Mouse (Mus musculus) stomach, embryonic 16.5 days (tissue): ENCODE measurements around the gene Ptpn9. TPM values are rescaled to one million over a fixed set of nuclear protein-coding genes. Genes with fewer than 3 reads are reported as not detected.
"Not testable (repeated sequence)": the region's sequence is repeated elsewhere in the genome, so short reads cannot be mapped to it uniquely, and the experiment has no call there.

Experiments
- ATAC-seq: fragments of 200-750 bp; cut with Nextera tagmentation; 2 replicates; pipeline ENCODE4 v1.8.0; 2017; ENCODE audit warnings: moderate number of reproducible peaks, moderate TSS enrichment; ENCODE audit not compliant: insufficient read depth, low FRiP score
- H3K27ac ChIP-seq: fragments of 300-500 bp; sonication (generic); 2 replicates; pipeline ENCODE4 v1.5.1; 2014; ENCODE audit warnings: low read length
- H3K27me3 ChIP-seq: fragments of 300-500 bp; sonication (generic); 2 replicates; pipeline ENCODE4 v1.6.1; 2014; ENCODE audit warnings: low read length, control low read depth, mixed read lengths; ENCODE audit not compliant: control insufficient read depth, insufficient read depth
- H3K36me3 ChIP-seq: fragments of 300-500 bp; sonication (generic); 2 replicates; pipeline ENCODE4 v1.6.1; 2014; ENCODE audit warnings: low read length; ENCODE audit not compliant: control insufficient read depth, insufficient read depth
- H3K4me1 ChIP-seq: fragments of 300-500 bp; sonication (generic); 2 replicates; pipeline ENCODE4 v1.6.1; 2014; ENCODE audit warnings: low read length, control low read depth, mixed read lengths; ENCODE audit not compliant: control insufficient read depth, insufficient read depth
- H3K4me2 ChIP-seq: fragments of 300-500 bp; sonication (generic); 2 replicates; pipeline ENCODE4 v1.6.1; 2014; ENCODE audit warnings: low read depth, low read length, mixed read lengths
- H3K4me3 ChIP-seq: fragments of 300-500 bp; sonication (generic); replicated peaks from 2 replicates; pipeline ENCODE4 v1.5.1; 2014; ENCODE audit warnings: mild to moderate bottlenecking, low read length
- H3K9ac ChIP-seq: fragments of 300-500 bp; sonication (generic); 2 replicates; pipeline ENCODE4 v1.6.1; 2014; ENCODE audit warnings: low read length
- H3K9me3 ChIP-seq: fragments of 300-500 bp; sonication (generic); replicated peaks from 2 replicates; pipeline ENCODE4 v1.6.1; 2016; ENCODE audit warnings: low read length, control low read depth; ENCODE audit not compliant: control insufficient read depth
- WGBS: fragments of 180-500 bp; shearing (Covaris S2); extraction: QIAGEN DNeasy Blood & Tissue Kit; methylation state at CpG from one replicate; pipeline ENCODE4 v1.1.7; 2014; 5-methylcytosine and 5-hydroxymethylcytosine counted together
- polyA plus RNA-seq: library from polyadenylated mRNA; unstranded; fragments of >200 nt; fragmentation: Nextera tagmentation; extraction: Ambion mirVana; gene quantifications from 2 replicates; pipeline ENCODE4 v1.2.1, GENCODE M21; 2015

The Ptpn9 gene
- polyA plus RNA-seq, result 14.2 and 15.1 TPM in 2 replicates

GRCm38 (mm10) chr9:56994286-56995197, at the start of gene Ptpn9:
Ptpn9 (plus strand) TSS chr9:56994923.
- Histone ChIP-seq H3K27me3 (no peaks in the 10 kb centered on the region), H3K9me3 (no peaks in the 10 kb centered on the region), H3K4me3 (peak within 1 kb of the TSS; percentile 86), H3K9ac (peak within 1 kb of the TSS; percentile 99), H3K36me3 (no peaks in the 10 kb centered on the region), H3K4me2 (peak within 1 kb of the TSS; percentile 81), H3K4me1 (peaks cover 6% of the 10 kb centered on the region), H3K27ac (peak within 1 kb of the TSS; percentile 96)
- peak; percentile 93 for ATAC-seq
- 2% methylated on average over 58 of the region's 62 CpGs for WGBS

GRCm38 (mm10) chr9:56947481-56947880, 47.2 kb upstream of the Ptpn9 start:
- 25% methylated on average over 3 of the region's 3 CpGs for WGBS
- not testable (repeated sequence) for H3K36me3 ChIP-seq, H3K27me3 ChIP-seq, H3K4me1 ChIP-seq, H3K9me3 ChIP-seq, H3K9ac ChIP-seq, H3K4me2 ChIP-seq, ATAC-seq, H3K4me3 ChIP-seq, H3K27ac ChIP-seq

- H3K9me3 ChIP-seq, H3K4me2 ChIP-seq, H3K4me3 ChIP-seq, H3K4me1 ChIP-seq, H3K27ac ChIP-seq, ATAC-seq, H3K36me3 ChIP-seq, H3K27me3 ChIP-seq, H3K9ac ChIP-seq: not testable (repeated sequence)
- WGBS, result 54% methylated on average over 5 of the region's 5 CpGs
Observed at GRCm38 (mm10) chr9:56948699-56949098, 46.0 kb upstream of the Ptpn9 start.

- no peak for ATAC-seq
- Histone ChIP-seq H3K4me3 (peak overlapping the region; percentile 34), H3K27me3 (no peaks in the 10 kb centered on the region), H3K9me3 (no peaks in the 10 kb centered on the region), H3K36me3 (no peaks in the 10 kb centered on the region), H3K4me2 (peak overlapping the region; percentile 53), H3K4me1 (peaks cover 8% of the 10 kb centered on the region; the same call in 1 of the 2 replicates), H3K9ac (peak overlapping the region; percentile 48; the same call in 1 of the 2 replicates), H3K27ac (no peak overlapping the region)
- WGBS, result 15% methylated on average over 13 of the region's 13 CpGs
Observed at GRCm38 (mm10) chr9:56949767-56950166, 45.0 kb upstream of the Ptpn9 start.

GRCm38 (mm10) chr9:56950414-56951400, 44.0 kb upstream of the Ptpn9 start, which contains the start of gene Snupn:
Snupn (plus strand) TSS chr9:56950878.
- WGBS, result under 1% methylated on average over 50 of the region's 50 CpGs
- no peaks in the 10 kb centered on the region for H3K36me3 ChIP-seq
- H3K4me3 ChIP-seq, result peak within 1 kb of the TSS; percentile 75
- H3K4me2 ChIP-seq, result peak within 1 kb of the TSS; percentile 64
- H3K4me1 ChIP-seq, result peaks cover 6% of the 10 kb centered on the region; the same call in 1 of the 2 replicates
- peak within 1 kb of the TSS; percentile 96 for H3K27ac ChIP-seq
- peak within 1 kb of the TSS; percentile 90 for H3K9ac ChIP-seq
- H3K27me3 ChIP-seq, result no peaks in the 10 kb centered on the region
- H3K9me3 ChIP-seq, result no peaks in the 10 kb centered on the region
- ATAC-seq, result peak; percentile 100

- Histone ChIP-seq H3K9me3 (no peaks in the 10 kb centered on the region), H3K4me2 (no peak overlapping the region), H3K4me1 (peaks cover 6% of the 10 kb centered on the region; the same call in 1 of the 2 replicates), H3K36me3 (no peaks in the 10 kb centered on the region), H3K27me3 (no peaks in the 10 kb centered on the region), H3K4me3 (no peak overlapping the region), H3K9ac (no peak overlapping the region), H3K27ac (no peak overlapping the region)
- no peak for ATAC-seq
- 95% methylated on average over 1 of the region's 1 CpGs for WGBS
Observed at GRCm38 (mm10) chr9:56953562-56953961, 41.2 kb upstream of the Ptpn9 start.

GRCm38 (mm10) chr9:56956966-56957675, 37.6 kb upstream of the Ptpn9 start:
- H3K4me1 ChIP-seq, result no peaks in the 10 kb centered on the region
- no peak overlapping the region for H3K9ac ChIP-seq
- no peaks in the 10 kb centered on the region for H3K9me3 ChIP-seq
- H3K4me3 ChIP-seq, result no peak overlapping the region
- H3K27ac ChIP-seq, result no peak overlapping the region
- ATAC-seq, result no peak
- 71% methylated on average over 7 of the region's 7 CpGs for WGBS
- no peaks in the 10 kb centered on the region for H3K27me3 ChIP-seq
- 0 out of 2 replicates have a peak, but pooled peaks cover 3% of the 10 kb centered on the region for H3K36me3 ChIP-seq
- no peak overlapping the region for H3K4me2 ChIP-seq

GRCm38 (mm10) chr9:56958689-56959088, 36.0 kb upstream of the Ptpn9 start:
- ATAC-seq, result no peak
- Histone ChIP-seq H3K27me3 (no peaks in the 10 kb centered on the region), H3K4me3 (no peak overlapping the region), H3K9me3 (no peaks in the 10 kb centered on the region), H3K4me2 (no peak overlapping the region), H3K9ac (no peak overlapping the region), H3K27ac (no peak overlapping the region), H3K36me3 (0 out of 2 replicates have a peak, but pooled peaks cover 6% of the 10 kb centered on the region), H3K4me1 (no peaks in the 10 kb centered on the region)
- 84% methylated on average over 2 of the region's 2 CpGs for WGBS
